Mouse (Mus musculus) thymus, adult 18-20 months (tissue): ENCODE results near the gene Aff1.

Experiments used
- DNase-seq, 2 experiments: peaks; one replicate each; pipeline ENCODE4 v3.0.0; 2022; ENCODE audit warnings: mixed read lengths in 2 of 2

The Aff1 gene

GRCm38 (mm10) chr5:103752665-103753510, 60.7 kb downstream of the Aff1 start:
- DNase-seq: peak in 1 of 2 experiments; percentile 57

DNA sequence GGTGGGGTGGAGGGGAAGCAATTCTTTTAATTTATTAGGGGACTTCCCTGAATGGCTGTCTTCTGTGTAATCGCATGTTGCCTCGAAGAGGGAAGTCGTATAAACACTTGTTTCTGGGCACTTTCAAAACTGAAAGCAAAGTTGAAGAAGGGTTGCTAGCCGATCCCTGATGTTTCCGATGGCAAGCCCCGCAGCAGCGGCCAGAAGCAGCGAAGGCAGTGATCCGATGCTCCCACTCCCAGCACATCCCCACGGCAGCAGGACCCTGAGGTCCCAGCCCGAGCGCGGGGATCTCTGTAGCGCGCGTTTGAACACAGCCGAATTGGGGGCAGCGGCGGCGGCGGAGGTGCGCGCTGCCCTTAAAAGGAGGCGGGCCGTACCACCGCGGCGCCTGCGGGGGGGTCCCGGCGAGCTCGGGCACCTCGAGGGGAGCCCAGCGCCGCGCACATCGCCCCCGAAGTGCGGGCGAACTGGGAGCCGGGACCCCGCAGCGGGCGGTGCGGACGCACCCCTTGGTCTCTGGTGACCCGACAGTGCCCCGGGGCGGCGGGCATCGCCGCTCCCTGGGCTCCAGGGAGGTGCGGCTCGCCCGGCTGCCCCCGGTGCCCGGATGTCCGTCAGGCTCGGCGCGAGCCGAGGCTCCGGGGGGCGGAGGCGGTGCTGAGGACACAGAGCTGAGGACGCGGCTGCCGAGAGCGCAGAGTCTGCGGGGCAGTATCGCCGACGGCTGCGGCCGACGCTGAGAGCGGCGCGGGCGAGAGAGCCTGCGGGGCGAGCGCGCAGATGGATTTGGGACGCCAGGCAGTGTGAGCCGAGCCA, 61.5 kb downstream of the Aff1 start:
- peak; percentile 80 to 83 for DNase-seq

DNA sequence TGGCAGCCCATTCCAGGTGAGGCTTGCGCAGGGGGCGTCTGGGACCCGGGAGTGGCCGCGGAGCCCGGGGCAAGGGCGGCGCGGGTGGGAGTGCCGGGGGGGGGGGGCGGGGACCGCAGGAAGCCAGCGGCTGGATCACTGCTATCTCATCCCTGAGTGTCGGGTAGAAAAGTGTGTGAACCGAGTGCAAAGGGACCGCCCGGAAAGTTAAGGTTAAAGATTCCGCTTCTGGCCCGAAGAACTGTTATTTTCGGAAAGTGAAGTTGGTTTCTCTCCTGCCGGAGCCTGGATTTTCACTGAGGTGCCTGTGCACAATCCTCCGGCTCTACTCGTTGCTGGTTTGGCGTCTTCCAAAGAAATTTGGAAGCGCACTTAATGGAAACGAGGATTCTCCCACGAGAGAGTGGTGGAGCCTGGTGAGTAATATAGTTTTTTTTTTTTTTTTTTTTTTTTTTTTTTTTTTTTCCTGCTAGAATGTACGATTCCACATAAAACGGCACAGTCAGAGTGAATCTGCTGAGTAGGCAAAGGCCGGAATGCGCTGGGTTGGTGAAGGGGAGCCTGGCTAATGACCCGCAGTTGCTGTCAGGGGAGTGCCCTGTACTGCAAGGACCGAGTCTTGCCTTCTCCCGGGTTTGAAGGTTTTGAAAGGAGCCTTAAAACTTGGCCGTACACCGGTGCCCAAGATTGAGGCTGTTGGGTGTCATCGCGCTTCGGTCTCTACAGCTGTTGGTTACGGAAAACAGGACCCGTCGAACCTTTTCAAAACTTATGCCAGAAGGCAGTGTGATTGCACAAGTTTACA, 62.4 kb downstream of the Aff1 start:
- peak in 1 of 2 experiments; percentile 42 for DNase-seq

- DNase-seq: no peak
These were observed 62.9 kb downstream of the Aff1 start for GRCm38 (mm10) chr5:103755135-103755487.

DNA sequence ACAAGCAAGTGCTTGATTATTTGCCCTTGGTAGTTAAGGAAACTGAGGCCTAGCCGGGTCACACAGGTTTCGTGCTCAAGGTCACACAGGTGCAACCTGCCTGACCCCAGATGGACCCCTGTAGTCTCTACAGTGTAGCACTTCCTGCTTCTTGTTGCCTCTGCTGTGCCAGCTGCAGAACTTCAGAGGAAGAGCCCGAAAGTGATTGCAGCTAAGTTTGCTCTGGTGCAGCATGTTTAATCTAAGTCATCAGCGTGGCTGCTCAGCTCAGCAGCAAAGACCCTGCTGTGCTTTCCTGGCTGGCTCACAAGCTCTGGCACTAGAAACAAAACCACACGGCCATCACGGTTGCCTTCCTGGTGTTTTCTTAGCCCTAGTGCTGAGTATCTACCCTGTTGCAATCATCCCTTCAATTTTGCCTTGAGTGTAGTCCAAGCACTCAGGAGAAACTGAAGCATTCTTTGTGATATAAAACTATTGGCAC, 64.1 kb downstream of the Aff1 start:
- peak; percentile 67 to 82 for DNase-seq

DNA sequence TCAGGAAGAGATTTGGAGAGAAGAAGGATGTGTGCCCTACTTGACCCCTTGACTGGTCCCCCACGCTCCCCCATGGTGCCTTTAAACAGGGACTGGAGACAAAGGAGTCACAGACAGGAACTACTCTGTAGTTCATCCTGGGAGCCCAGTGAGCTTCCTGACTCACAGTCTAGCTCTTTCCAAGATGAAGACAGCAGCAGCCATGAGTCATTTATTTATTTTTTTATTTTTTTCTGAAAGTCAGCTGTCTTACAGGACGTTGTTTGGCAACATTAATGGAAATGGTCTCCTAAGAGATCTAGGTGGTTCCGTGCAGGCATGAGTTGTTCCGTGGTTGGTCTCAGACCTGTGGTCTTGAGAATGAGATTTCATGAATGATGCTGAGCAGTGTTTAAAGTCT, 66.3 kb downstream of the Aff1 start:
- no peak for DNase-seq

DNA sequence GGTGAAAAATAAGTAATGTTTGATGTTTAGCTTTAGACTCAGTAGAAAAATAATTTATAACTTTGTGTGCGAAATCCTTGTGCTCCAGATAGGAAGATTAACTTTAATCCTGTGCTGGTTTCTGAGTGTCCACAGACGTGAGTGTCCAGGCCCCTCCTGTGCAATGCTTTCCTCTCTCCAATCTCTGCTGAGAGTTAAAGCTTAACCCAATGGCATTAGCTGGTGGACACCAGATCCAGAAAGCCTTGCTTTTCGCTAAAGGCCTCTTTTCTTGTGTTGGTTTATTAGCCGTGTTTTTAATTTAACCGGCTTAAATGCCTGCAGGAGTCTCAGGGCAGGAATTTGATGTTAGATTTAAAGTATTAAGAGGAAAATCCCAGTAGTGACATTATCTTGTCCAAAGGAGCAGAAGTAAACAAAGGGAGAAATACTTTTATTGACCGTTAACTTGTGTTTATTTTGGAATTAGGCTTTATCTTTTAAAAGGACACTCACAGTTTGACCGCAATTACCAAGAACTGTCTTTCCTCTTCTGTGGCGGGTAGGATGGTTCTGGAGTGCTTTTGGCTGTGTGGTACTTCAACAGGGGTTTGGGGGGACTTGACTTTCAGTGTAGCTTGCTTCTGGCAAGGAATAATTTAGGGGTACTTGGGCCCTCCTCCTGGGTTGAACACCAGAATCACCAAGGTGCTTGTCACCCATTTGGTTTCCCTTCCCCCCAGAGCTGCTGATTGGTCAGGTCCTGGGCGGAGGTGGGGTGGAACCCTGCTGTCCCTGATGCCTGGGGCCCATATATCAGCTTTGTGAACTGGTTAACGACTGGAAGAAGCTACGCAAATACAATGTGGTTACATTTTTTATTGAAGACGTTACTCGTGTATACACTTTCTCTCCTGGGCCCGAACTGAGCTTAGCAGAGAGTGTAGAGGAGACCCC, 67.6 kb downstream of the Aff1 start:
- peak; percentile 36 to 65 for DNase-seq

DNA sequence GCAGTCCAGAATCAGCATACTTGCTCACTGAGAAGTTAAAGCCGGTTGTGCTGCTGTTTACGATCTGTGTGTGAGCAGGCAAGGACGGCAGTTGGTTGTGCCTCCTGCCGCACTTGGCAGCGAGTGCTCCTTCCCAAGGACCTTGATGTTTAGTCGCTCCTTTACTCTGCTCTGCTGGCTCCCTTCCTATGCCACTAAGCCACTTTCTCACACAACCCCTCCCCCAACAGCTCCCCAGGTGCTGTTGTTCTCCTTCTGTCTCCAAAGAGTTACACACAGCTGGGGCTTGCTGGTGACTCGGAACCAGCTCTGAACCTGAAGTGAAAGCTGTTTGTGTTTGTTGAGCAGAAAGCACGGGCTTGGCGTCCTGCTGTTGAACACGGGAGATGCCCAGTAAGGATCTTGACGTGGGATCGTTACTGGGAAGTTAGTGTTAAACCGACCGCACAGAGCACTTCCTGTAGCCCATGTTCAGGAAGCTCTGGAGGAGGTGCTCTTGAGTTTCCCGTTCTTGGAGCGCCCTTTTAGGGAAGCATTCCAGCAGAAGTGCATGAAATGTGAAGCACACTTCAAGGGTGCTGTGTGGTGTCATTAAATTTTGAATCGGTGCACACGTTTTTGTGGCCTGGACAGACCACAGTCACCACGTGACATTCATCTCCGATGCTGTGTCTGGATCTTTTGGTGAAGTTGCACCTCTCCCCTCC, 68.4 kb downstream of the Aff1 start:
- peak; percentile 78 to 89 for DNase-seq

DNA sequence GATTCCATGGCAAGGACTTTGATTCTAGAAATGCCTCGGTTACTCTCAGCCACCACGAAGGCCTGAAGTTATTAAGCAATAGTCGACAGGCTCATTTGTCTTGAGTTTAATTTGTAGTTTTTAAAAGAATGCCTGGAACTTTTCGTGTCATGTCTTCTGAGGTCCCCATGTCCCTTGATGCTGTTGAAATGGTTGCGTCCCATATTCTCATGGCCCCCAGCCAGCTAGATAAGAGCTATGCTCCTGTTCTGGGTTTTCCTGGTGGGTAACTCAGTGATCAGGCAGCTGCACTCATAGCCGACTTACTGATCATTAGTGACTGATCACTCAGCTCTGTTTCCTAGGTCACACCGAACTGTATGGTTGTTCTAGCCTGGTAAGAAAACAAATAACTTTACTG, 69.6 kb downstream of the Aff1 start:
- DNase-seq: no peak

DNA sequence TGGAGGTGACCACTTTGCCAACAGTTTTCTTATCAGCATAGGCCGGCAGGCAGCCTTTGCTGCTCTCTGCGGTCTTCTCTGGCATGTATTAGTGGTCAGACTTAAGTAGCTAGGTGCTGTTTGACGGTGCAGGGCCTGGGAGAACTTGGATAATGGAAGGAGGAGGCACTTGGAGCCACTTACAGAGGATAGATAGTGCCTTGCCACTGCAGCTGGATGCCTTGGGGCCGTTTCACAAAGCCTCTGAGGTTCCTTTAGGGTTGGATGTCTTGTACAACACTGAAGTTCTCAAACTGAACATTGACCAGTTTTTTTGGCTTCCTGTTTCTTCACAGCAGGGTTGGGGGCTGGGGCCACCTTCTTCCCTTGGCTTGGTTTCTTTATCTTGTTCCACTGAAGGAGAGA, 70.7 kb downstream of the Aff1 start:
- DNase-seq: peak in 1 of 2 experiments; percentile 43

DNA sequence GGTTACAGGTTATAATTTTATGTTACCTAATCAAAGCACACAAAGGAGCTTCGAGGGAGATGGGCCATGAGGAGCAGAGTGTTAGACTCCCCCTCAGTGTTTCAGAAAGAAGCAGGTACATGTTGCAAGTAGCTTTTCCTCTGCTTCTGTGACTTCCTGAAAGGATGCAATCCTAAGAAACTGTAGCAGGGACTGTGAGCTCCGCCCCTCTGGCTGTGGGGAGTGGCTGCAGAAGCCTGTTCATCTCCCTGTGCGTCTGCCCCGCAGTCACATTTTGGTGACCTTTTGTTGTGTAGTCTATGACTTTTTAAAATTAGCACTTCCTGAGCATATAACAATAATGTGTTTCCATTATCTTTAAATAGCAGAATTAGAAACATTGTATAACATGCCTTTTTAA, 73.2 kb downstream of the Aff1 start:
- DNase-seq: no peak

DNA sequence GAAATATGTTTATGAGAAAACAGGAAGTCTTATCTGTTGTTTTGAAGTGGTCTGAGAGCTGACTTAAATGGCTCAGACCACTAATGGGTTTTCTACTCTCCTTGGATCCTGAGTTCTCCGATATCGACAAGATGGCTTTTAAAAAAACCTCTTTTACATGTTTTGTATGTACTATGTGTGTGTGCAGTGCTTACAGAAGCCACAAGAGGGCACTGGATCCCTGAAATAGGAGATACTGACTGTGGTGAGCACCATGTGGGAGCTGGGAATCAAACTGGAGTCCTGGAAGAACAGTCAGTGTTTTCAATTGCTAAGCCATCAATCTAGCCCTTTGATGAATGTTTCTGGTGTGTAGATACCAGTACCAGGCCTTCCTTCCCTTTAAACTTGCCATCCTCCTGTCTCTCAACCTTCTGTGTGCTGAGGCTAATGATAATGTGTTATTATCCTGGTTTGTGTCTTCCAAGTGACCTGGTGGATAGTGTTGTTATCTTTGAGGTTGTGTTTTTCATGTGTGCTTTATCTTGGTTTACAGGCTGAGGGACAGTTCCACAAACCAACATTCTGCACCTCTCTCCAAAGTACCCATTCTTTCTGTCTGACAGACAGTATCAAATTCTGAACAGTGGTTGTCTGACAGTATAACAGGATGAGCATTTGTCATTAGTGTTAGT, 73.7 kb downstream of the Aff1 start:
- no peak for DNase-seq

GRCm38 (mm10) chr5:103766432-103766815, 74.2 kb downstream of the Aff1 start:
- DNase-seq: no peak

GRCm38 (mm10) chr5:103768961-103769360, 76.8 kb downstream of the Aff1 start:
- no peak for DNase-seq

GRCm38 (mm10) chr5:103769701-103770100, 77.5 kb downstream of the Aff1 start:
- no peak for DNase-seq

DNA sequence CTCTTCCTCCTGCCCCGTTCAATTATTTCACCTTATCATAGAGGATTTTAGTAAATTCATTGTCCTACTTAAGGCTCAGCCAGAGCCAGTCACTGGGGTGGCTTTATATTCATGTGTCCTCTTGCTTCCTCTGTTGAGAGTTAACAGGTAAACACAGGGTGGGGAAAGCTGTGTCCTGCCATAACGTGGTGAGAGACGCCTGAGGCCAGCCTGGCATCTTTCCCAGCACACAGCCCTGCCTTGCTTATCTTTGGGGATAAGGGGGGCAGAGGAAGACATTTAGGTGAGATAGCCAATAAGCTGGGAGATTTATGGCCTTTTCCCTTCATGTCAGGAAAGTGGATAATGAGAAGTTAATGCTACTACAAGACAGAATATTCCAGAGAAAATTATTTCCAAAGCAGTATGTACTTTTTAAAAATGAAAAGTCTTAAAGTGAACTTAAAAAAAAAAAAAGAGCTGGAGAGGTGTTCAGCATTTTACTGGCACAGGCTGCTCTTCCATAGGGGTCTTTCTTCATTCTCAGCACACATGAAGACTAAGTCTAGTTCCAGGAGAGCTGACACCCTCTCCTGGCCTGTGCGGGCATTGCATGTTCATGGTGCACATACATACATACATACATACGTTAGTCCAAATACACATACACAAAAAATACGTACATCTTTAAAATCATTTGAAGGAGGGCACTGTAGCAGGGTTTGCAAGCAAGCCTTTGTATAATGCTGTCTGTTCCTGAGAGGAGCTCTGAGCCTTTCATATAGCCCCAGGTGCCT, 78.5 kb downstream of the Aff1 start:
- DNase-seq: no peak

DNA sequence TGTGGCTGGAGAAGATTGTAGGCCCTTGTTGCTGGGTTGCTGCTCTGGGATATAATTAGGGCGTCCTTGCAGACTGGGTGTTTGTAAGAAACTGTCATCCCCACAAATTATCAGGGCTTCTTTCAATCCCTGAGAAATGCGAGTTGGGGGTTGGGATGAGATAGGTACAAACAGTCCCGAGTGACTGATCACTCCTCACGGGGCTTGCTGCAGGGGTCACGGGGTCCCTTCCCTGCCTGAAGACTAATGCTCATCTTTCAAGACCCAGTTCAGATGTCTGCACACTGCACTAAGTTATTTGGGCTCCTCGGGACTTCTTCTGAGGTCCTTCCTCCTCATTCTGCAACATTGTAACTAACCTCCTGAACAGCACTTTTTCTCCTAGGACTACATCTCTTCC, 79.2 kb downstream of the Aff1 start:
- no peak for DNase-seq

DNA sequence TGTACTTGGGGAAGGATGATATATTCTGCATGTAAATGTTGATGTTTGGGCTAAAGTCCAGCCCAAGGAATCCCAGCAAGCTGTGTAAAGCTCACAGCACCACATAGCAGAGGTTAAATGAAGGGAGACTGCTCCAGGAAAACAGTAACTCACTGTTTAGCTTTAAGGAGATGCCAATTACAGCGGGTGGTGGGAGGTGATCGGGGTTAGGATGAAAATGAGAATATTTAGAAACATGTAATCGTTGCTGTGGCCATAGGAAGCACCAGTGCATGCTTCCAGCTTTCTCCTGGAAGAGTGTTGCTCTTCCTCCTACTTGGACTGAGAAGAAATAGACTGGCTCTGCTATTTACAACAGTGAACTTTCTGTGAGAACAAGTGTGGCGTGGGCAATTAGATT, 80.1 kb downstream of the Aff1 start:
- DNase-seq: no peak

DNA sequence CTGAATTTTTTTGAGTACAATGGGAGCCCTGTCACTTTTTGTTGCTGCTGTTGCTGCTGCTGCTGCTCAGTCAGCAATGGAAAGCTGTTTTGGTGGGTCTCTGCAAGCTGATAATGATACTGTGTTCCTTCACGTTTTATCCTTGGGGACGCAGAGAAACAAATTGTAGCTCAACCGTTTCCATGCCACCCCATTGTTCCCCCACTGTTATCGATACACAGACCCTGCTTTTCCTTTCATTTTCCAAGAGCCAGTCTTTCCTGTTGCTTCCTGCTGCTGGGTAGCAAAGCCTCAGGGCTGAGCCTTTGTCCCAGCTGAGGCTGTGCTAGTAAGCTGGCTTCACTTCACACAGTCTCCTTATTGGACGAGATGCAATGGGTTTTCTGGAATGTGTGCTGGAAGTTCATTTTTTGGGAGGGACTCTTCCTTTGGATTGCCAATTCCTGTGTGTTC, 81.0 kb downstream of the Aff1 start:
- DNase-seq: no peak
